10 mouse cellular contexts compared by ENCODE assay signal in genomic region chr15:59728817-59729560, GRCm38 (mm10).
DNase-seq lines count a peak whose midpoint lies in the region; ATAC-seq lines count a peak whose summit lies in the region.
"Had no signal": no experiment of that assay in that cellular context is flagged by ENCODE, and none has a peak within 500 bp of the region (broad histone marks: within the 10 kb centered on the region; RNA-seq: fewer than 3 reads in every experiment).

No protein-coding gene starts in this region.

- H3K4me1 ChIP-seq in heart, embryonic 15.5 days (replicated peaks): no peaks in the 10 kb centered on the region
- H3K4me1 ChIP-seq in heart, embryonic 10.5 days: peaks cover 10% of the 10 kb centered on the region; the same call in 1 of the 2 replicates
- H3K4me1 ChIP-seq in kidney, embryonic 15.5 days: peaks cover 9% of the 10 kb centered on the region; the same call in 1 of the 2 replicates
- H3K4me1 ChIP-seq in stomach, embryonic 15.5 days: 0 out of 2 replicates have a peak, but pooled peaks cover 3% of the 10 kb centered on the region
- H3K4me1 ChIP-seq: hindbrain, embryonic 13.5 days had no signal

- 0 out of 2 replicates have a peak overlapping the region, but pooled peaks have one; percentile 41 for H3K27ac ChIP-seq in heart, embryonic 15.5 days
- no peak overlapping the region for H3K27ac ChIP-seq in heart, embryonic 10.5 days
- H3K27ac ChIP-seq in kidney, embryonic 15.5 days: peak overlapping the region; percentile 71
- H3K27ac ChIP-seq in stomach, embryonic 15.5 days: 0 out of 2 replicates have a peak overlapping the region, but pooled peaks have one; percentile 13
- H3K27ac ChIP-seq: hindbrain, embryonic 13.5 days had no signal

- H3K27me3 ChIP-seq in heart, embryonic 15.5 days: no peaks in the 10 kb centered on the region
- no peaks in the 10 kb centered on the region for H3K27me3 ChIP-seq in heart, embryonic 10.5 days (ENCODE audit: insufficient read depth, poor library complexity, severe bottlenecking)
- H3K27me3 ChIP-seq in kidney, embryonic 15.5 days: no peaks in the 10 kb centered on the region
- no peaks in the 10 kb centered on the region for H3K27me3 ChIP-seq in stomach, embryonic 15.5 days (replicated peaks)
- H3K27me3 ChIP-seq: hindbrain, embryonic 13.5 days; Patski had no signal

- no peak overlapping the region for H3K4me2 ChIP-seq in heart, embryonic 15.5 days
- H3K4me2 ChIP-seq in kidney, embryonic 15.5 days: no peak overlapping the region
- H3K4me2 ChIP-seq in stomach, embryonic 15.5 days: no peak overlapping the region
- H3K4me2 ChIP-seq: hindbrain, embryonic 13.5 days had no signal

- no peak overlapping the region for H3K9ac ChIP-seq in heart, embryonic 15.5 days
- no peak overlapping the region for H3K9ac ChIP-seq in kidney, embryonic 15.5 days
- no peak overlapping the region for H3K9ac ChIP-seq in stomach, embryonic 15.5 days
- H3K9ac ChIP-seq: hindbrain, embryonic 13.5 days had no signal

- no peak for DNase-seq in heart, embryonic 10.5 days (ENCODE audit: low spot score)
- peak; percentile 34 for DNase-seq in right cerebral cortex, postnatal 25 days
- DNase-seq in right cerebral cortex, postnatal 4 days: no peak
- DNase-seq in retina, embryonic 14.5 days (ENCODE audit: low spot score): no peak
- DNase-seq in urinary bladder, postnatal 10 days (ENCODE audit: low spot score): no peak

- H3K9me3 ChIP-seq in heart, embryonic 15.5 days (replicated peaks): no peaks in the 10 kb centered on the region
- H3K9me3 ChIP-seq in heart, embryonic 10.5 days: no peaks in the 10 kb centered on the region
- H3K9me3 ChIP-seq in kidney, embryonic 15.5 days (replicated peaks): no peaks in the 10 kb centered on the region
- H3K9me3 ChIP-seq in stomach, embryonic 15.5 days: no peaks in the 10 kb centered on the region
- H3K9me3 ChIP-seq: hindbrain, embryonic 13.5 days had no signal

- 58% methylated on average over 11 of the region's 11 CpGs for WGBS in heart, embryonic 15.5 days
- WGBS in heart, embryonic 10.5 days: 68% methylated on average over 11 of the region's 11 CpGs
- WGBS in kidney, embryonic 15.5 days: 69% methylated on average over 11 of the region's 11 CpGs
- 69% methylated on average over 11 of the region's 11 CpGs for WGBS in stomach, embryonic 15.5 days

- no peak overlapping the region for H3K4me3 ChIP-seq in heart, embryonic 15.5 days
- H3K4me3 ChIP-seq in heart, embryonic 10.5 days: no peak overlapping the region
- no peak overlapping the region for H3K4me3 ChIP-seq in kidney, embryonic 15.5 days (replicated peaks)
- no peak overlapping the region for H3K4me3 ChIP-seq in stomach, embryonic 15.5 days (replicated peaks)
- H3K4me3 ChIP-seq: hindbrain, embryonic 13.5 days had no signal

- H3K36me3 ChIP-seq in heart, embryonic 15.5 days: no peaks in the 10 kb centered on the region
- no peaks in the 10 kb centered on the region for H3K36me3 ChIP-seq in heart, embryonic 10.5 days
- no peaks in the 10 kb centered on the region for H3K36me3 ChIP-seq in kidney, embryonic 15.5 days
- no peaks in the 10 kb centered on the region for H3K36me3 ChIP-seq in stomach, embryonic 15.5 days
- H3K36me3 ChIP-seq: hindbrain, embryonic 13.5 days had no signal

- ATAC-seq in heart, embryonic 15.5 days (replicated peaks; ENCODE audit: insufficient number of reproducible peaks, insufficient read depth, low FRiP score, low read depth): no peak
- ATAC-seq in kidney, embryonic 15.5 days (replicated peaks; ENCODE audit: low FRiP score): no peak
- no peak for ATAC-seq in stomach, embryonic 15.5 days (ENCODE audit: insufficient read depth, low FRiP score, low read depth)
